Mouse (Mus musculus) brown adipose tissue, adult 24 weeks (tissue): ENCODE data around the gene Eci2. TPM values are rescaled to one million over a fixed set of nuclear protein-coding genes. Genes with fewer than 3 reads are reported as not detected.
"Not testable (repeated sequence)": the region's sequence is repeated elsewhere in the genome, so short reads cannot be mapped to it uniquely, and the experiment has no call there.

Experiments
- H3K27ac ChIP-seq: fragments of 200-500 bp; replicated peaks from 2 replicates; pipeline ENCODE4 v1.5.1; 2012; ENCODE audit warnings: low read depth, mild to moderate bottlenecking, low read length
- H3K4me1 ChIP-seq: fragments of 200-500 bp; 2 replicates; pipeline ENCODE4 v1.6.1; 2012; ENCODE audit warnings: low read length, mixed read lengths; ENCODE audit not compliant: control insufficient read depth, insufficient read depth, insufficient read length
- H3K4me3 ChIP-seq: fragments of 200-500 bp; 2 replicates; pipeline ENCODE4 v1.5.1; 2012; ENCODE audit warnings: low read depth, mild to moderate bottlenecking, low read length, moderate library complexity; ENCODE audit not compliant: insufficient read depth
- polyA plus RNA-seq: library from polyadenylated mRNA; stranded (reverse); fragments of >200 nt; gene quantifications from 2 replicates; pipeline ENCODE4 v1.2.4, GENCODE M21; 2012; ENCODE audit not compliant: missing spikeins, insufficient read depth, insufficient read length

The Eci2 gene
- polyA plus RNA-seq, result 255 and 275 TPM in 2 replicates

GRCm38 (mm10) chr13:35026879-35027278, at the start of gene Eci2:
Gene Eci2, minus strand, starts transcription at chr13:35027096.
- Histone ChIP-seq H3K4me3 (peak within 1 kb of the TSS; percentile 52), H3K4me1 (no peaks in the 10 kb centered on the region), H3K27ac (0 out of 2 replicates have a peak within 1 kb of the TSS, but pooled peaks have one; percentile 22)

GRCm38 (mm10) chr13:35074862-35075261, 48.0 kb upstream of the Eci2 start:
- Histone ChIP-seq H3K4me3 (no peak overlapping the region), H3K27ac (no peak overlapping the region)

GRCm38 (mm10) chr13:35070485-35071472, 43.9 kb upstream of the Eci2 start:
- H3K4me1 ChIP-seq, result no peaks in the 10 kb centered on the region; the same call in 1 of the 2 replicates
- H3K27ac ChIP-seq, result no peak overlapping the region
- no peak overlapping the region for H3K4me3 ChIP-seq

More at GRCm38 (mm10) chr13:35074862-35075261, 48.0 kb upstream of the Eci2 start:
- H3K4me1 ChIP-seq, result no peaks in the 10 kb centered on the region

GRCm38 (mm10) chr13:35067084-35067483, 40.2 kb upstream of the Eci2 start:
- peak overlapping the region; percentile 91 for H3K27ac ChIP-seq
- no peak overlapping the region for H3K4me3 ChIP-seq
- peaks cover 6% of the 10 kb centered on the region for H3K4me1 ChIP-seq

GRCm38 (mm10) chr13:35066033-35066432, 39.1 kb upstream of the Eci2 start:
- H3K27ac ChIP-seq, result peak overlapping the region; percentile 64
- no peak overlapping the region for H3K4me3 ChIP-seq
- peaks cover 6% of the 10 kb centered on the region for H3K4me1 ChIP-seq

- H3K4me1 ChIP-seq, result peaks cover 6% of the 10 kb centered on the region
- H3K4me3 ChIP-seq, result no peak overlapping the region
- no peak overlapping the region for H3K27ac ChIP-seq
Observed at GRCm38 (mm10) chr13:35064381-35064780, 37.5 kb upstream of the Eci2 start.

- no peak overlapping the region for H3K27ac ChIP-seq
Observed at GRCm38 (mm10) chr13:35058145-35058544, 31.2 kb upstream of the Eci2 start.

GRCm38 (mm10) chr13:35036486-35036885, 9.6 kb upstream of the Eci2 start:
- no peak overlapping the region for H3K27ac ChIP-seq
- H3K4me1 ChIP-seq, result no peaks in the 10 kb centered on the region
- H3K4me3 ChIP-seq, result no peak overlapping the region

More at GRCm38 (mm10) chr13:35058145-35058544, 31.2 kb upstream of the Eci2 start:
- Histone ChIP-seq H3K4me3 (no peak overlapping the region), H3K4me1 (peaks cover 3% of the 10 kb centered on the region)

- H3K4me3 ChIP-seq, result no peak overlapping the region
- H3K4me1 ChIP-seq, result no peaks in the 10 kb centered on the region
- no peak overlapping the region for H3K27ac ChIP-seq
Observed at GRCm38 (mm10) chr13:35035731-35036130, 8.8 kb upstream of the Eci2 start.

- Histone ChIP-seq H3K4me3 (no peak overlapping the region), H3K27ac (no peak overlapping the region), H3K4me1 (no peaks in the 10 kb centered on the region)
Observed at GRCm38 (mm10) chr13:35033571-35033970, 6.7 kb upstream of the Eci2 start.

- Histone ChIP-seq H3K4me1 (no peaks in the 10 kb centered on the region), H3K4me3 (no peak overlapping the region), H3K27ac (no peak overlapping the region)
Observed at GRCm38 (mm10) chr13:35031684-35032082, 4.8 kb upstream of the Eci2 start.

GRCm38 (mm10) chr13:35030979-35031683, 4.2 kb upstream of the Eci2 start:
- no peak overlapping the region for H3K4me3 ChIP-seq
- H3K27ac ChIP-seq, result no peak overlapping the region
- H3K4me1 ChIP-seq, result no peaks in the 10 kb centered on the region

GRCm38 (mm10) chr13:35028365-35028764, 1.5 kb upstream of the Eci2 start:
- Histone ChIP-seq H3K4me1 (no peaks in the 10 kb centered on the region), H3K4me3 (no peak overlapping the region), H3K27ac (no peak overlapping the region)

- not testable (repeated sequence) for H3K4me3 ChIP-seq, H3K4me1 ChIP-seq, H3K27ac ChIP-seq
Observed at GRCm38 (mm10) chr13:35023401-35023800, 3.5 kb downstream of the Eci2 start.

- Histone ChIP-seq H3K4me1 (no peaks in the 10 kb centered on the region; the same call in 1 of the 2 replicates), H3K27ac (no peak overlapping the region), H3K4me3 (no peak overlapping the region)
Observed at GRCm38 (mm10) chr13:35020383-35020782, 6.5 kb downstream of the Eci2 start.
